Mouse (Mus musculus): ENCODE results near the gene Ppia.
A peak's percentile ranks its signal among the peaks of the same experiment; 100 is the strongest.
"Not testable (repeated sequence)": the region's sequence is repeated elsewhere in the genome, so short reads cannot be mapped to it uniquely, and the experiment has no call there.

The Ppia gene

GRCm38 (mm10) chr11:6404699-6405566, 10.3 kb upstream of the Ppia start:
- DNase-seq (ENCODE audit: low spot score): no peak

- no peak for DNase-seq (ENCODE audit: low spot score)
These were observed 9.6 kb upstream of the Ppia start for GRCm38 (mm10) chr11:6405591-6406081.

GRCm38 (mm10) chr11:6406251-6407161, 8.7 kb upstream of the Ppia start:
- no peak for DNase-seq (ENCODE audit: low spot score)

GRCm38 (mm10) chr11:6407162-6407621, 8.1 kb upstream of the Ppia start:
- no peak for DNase-seq (ENCODE audit: low spot score)

GRCm38 (mm10) chr11:6410050-6410602, 5.1 kb upstream of the Ppia start:
- DNase-seq (ENCODE audit: low spot score): no peak

- DNase-seq (ENCODE audit: low spot score): not testable (repeated sequence)
These were observed 4.5 kb upstream of the Ppia start for GRCm38 (mm10) chr11:6410755-6411154.

GRCm38 (mm10) chr11:6411684-6412083, 3.6 kb upstream of the Ppia start:
- DNase-seq (ENCODE audit: low spot score): peak; percentile 56

- no peak for DNase-seq (ENCODE audit: low spot score)
These were observed 2.0 kb upstream of the Ppia start for GRCm38 (mm10) chr11:6413264-6413663.

GRCm38 (mm10) chr11:6415551-6416404, 535 bp downstream of the Ppia start:
- peak; percentile 88 for DNase-seq (ENCODE audit: low spot score)

GRCm38 (mm10) chr11:6416405-6417034, 1.3 kb downstream of the Ppia start:
- peak; percentile 73 for DNase-seq (ENCODE audit: low spot score)

- no peak for DNase-seq (ENCODE audit: low spot score)
These were observed 1.8 kb downstream of the Ppia start for GRCm38 (mm10) chr11:6417069-6417468.

GRCm38 (mm10) chr11:6417490-6417889, 2.2 kb downstream of the Ppia start:
- DNase-seq (ENCODE audit: low spot score): no peak

GRCm38 (mm10) chr11:6418751-6419150, 3.5 kb downstream of the Ppia start:
- DNase-seq (ENCODE audit: low spot score): no peak

- DNase-seq (ENCODE audit: low spot score): not testable (repeated sequence)
These were observed 3.9 kb downstream of the Ppia start for GRCm38 (mm10) chr11:6419156-6419555.

GRCm38 (mm10) chr11:6420283-6420703, 5.0 kb downstream of the Ppia start:
- DNase-seq (ENCODE audit: low spot score): no peak

GRCm38 (mm10) chr11:6420722-6421350, 5.6 kb downstream of the Ppia start:
- DNase-seq (ENCODE audit: low spot score): no peak

- DNase-seq (ENCODE audit: low spot score): no peak
These were observed 14.9 kb downstream of the Ppia start for GRCm38 (mm10) chr11:6430186-6430585.

- DNase-seq (ENCODE audit: low spot score): no peak
These were observed 21.2 kb downstream of the Ppia start for GRCm38 (mm10) chr11:6436442-6436841.

GRCm38 (mm10) chr11:6437667-6438066, 22.4 kb downstream of the Ppia start:
- DNase-seq (ENCODE audit: low spot score): no peak

- DNase-seq (ENCODE audit: low spot score): no peak
These were observed 24.9 kb downstream of the Ppia start for GRCm38 (mm10) chr11:6440171-6440570.
